Mouse (Mus musculus): ENCODE results near the gene Dek.

The Dek gene

DNA sequence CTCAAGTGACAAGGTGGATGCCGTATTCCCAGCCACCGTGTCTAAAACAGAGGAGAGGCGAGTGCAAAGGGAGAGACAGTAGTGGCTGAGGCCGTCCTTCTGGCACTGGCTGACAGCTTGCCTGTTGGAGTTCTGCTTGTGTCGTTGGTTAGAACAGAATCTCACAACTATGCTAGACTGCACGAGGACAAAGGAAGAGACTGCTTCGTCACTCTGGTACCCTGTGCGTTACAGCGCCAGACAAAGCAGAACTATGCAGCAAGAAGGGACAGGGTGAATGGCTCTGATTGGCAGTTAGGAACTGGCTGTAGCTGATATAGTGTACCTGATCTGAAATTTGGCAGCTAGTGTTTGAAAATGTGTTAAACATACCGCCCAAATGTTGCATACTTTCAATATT, 52.0 kb downstream of the Dek start:
- DNase-seq (ENCODE audit: low spot score), result no peak

DNA sequence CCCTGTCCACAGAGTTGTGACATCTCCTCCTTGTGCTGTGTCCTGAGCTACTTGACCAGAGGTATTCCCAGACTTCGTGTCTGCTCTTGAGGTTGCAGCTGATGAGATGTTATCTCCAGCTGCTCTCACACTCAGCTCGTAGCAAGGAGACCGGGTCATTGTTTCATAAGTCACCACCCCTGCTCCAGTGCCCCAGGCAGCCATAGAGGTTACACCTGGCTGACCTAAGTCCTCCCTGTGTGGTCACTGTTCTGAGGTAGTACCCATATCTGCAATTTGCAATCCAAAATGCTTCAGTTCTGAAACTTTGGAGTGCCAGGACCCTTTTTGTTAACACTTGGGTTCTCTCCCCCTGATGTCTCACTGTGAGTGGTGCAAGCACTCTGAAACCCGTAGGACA, 56.0 kb downstream of the Dek start:
- no peak for DNase-seq (ENCODE audit: low spot score)

DNA sequence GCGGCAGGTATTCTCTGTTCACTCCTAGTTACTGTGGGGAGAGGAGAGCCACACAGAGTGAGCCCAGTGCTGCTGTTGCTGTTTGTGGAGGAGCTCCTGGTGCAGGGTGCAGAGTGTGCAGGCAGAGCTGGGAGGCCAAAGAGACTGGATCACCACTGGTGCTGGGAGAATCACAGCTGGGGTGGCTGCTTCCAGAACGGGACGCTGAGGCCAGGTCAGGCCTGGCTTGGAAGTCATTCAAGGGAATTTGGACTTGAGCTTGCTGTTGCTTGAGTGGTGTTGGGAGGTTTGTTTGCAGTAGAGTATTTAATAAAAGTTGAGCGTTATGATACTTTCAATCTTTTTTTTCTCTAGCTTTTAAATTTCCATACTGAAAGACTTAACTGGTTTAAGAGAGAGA, 58.0 kb downstream of the Dek start:
- no peak for DNase-seq (ENCODE audit: low spot score)

DNA sequence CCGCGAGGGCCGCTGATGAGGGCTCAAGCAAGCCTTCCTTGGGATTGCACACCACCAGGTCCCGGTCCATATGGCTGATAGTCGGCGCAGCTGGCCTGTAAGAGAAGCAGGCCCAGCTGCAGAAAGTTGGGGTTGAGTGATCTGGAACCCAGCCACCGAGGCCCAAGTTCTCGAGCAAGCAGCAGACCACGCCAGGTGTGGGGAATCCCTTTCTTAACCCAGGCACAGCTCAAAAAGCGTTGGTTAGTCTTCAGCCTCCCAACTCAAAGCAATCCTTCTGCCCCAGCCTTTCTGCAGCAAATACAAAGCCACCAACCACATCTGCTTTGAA, 61.4 kb downstream of the Dek start, which contains the start of gene Tpmt:
Gene Tpmt (minus strand): TSS at position 121 of the 331 bp plus-strand sequence.
- no peak for DNase-seq (ENCODE audit: low spot score)

DNA sequence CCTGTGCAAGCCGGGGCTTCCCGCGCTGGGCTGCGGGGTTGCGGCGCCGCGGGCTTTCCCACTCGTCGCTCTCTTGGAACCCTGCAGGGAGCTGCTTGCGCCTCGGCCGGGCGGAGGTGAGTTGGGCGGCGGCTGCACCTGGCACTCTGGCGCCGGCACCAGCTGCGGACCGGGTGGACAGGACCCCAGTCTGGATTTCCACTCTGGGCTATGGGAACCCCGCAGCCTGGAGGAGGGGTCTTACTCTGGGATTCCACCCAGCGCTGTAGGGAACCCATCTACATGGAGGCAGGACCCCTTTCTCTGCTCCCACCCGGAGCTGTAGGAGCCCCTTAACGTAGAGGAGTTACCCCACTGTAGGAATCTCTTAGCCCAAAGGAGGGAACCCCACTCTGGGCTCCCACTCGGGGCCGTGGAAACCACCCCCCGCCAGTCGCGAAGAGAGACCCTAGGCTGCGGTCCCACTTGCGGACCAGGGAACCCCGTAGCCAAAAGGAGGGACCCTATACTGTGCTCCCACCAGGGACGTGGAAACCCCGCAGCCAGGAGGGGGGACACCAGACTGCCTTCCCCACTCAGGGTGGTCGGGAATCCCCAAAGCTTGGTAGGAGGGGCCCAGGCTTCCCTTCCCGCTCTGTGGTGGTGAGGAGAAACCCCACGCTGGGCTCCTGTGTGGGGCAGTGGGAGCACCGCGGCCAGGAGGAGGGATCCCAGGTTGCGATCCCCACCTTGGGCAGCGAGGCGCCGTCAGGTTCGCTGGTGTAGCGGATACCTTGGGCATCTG, 62.0 kb downstream of the Dek start:
- DNase-seq (ENCODE audit: low spot score), result peak; percentile 13

DNA sequence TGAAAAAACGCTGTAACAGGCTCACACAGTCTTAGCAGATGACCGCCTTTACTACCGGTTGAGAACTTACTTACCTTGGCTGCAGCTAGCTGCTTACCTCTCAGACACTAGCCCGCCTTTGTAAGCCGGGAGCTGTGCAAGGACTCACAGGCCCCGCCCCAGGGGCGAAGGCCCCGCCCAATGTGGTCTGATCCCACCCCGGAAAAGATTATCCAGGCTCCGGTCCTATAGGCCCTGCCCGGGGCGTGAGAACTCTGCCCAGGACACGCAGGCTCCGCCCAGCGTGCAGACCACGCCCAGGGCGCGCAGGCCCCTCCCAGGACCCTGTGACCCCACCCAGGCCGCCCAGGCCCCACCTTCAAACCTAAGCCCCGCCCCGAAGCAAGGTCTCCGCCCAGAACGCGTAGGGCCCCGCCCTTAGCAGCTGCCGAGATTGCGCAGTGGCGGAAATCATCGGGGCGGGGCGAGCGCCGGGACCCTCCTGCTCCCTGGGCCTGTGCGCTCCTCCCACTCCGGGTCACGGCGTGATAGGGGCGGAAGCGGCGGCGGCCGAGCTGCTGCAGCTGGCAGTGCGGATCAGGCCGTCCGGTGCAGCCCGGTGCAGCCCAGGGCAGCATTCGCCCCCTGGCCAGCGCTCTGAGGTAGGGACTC, 62.8 kb downstream of the Dek start, which contains the start of gene Kdm1b:
Gene Kdm1b (plus strand): TSS at position 470 of the 651 bp plus-strand sequence.
- peak; percentile 100 for DNase-seq (ENCODE audit: low spot score)

DNA sequence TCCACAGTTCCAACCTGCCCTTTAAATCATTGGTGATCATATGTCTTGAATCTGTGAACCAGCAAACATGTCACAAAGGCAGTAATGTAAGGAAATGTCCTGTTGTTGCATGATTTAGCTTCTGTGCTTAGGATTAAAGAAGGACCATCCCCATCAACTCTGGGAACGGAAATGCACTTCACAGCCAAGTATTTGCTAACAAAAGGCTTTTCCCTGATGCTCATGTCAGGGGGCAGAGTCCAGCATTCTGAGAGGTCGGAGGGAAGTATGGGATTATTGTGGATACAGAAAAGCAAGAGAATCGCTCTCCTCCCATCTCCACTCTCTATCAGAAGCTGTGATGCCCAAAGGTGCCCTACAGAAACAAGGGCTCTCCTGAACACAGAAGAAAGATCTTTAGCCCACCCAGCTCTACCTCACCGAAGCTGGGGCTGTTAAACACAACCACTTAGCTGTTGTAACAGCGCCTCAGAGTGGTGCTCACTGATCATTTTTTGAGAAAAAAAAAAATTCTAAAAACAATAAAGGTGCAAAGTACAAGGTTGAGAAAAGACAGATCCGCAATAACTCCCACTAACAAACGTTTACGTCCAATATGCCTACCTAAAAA, 63.9 kb downstream of the Dek start:
- DNase-seq (ENCODE audit: low spot score), result no peak

DNA sequence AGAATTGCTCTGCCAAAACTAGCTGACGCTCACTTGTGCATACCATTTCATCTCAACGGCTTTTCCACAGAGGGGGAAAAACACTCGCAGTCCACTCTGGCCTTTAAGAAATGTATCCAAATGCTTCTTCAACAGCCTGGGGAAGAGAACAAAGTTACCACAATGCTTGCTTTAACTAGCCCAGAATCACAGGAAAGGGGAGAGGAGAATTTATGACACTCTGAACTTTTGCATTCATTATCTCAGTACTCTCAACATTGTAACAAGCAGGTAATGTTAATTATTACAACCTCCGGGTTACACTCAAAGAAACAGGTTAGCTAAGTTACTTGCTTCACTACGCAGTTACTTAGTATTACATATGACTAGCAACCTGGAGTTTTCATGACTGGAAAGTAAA, 65.9 kb downstream of the Dek start:
- no peak for DNase-seq (ENCODE audit: low spot score)

DNA sequence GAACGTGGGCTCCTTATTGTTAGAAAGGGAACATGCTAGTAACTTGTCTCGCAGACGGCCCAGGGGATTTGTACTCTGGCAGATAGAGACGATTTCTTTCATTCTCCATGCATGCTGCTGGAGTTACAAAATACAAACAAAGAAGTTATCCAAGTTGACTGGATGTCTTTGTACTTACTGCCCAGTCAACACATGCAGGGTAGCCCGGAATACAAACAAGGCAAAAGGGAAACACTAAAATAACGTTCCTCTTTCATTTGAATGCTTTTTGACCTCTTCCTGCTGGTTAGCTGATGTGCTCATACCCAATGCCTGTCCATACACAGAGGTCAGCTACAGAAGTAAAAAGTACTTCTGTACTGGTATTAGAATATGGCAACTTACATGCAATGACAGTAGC, 68.1 kb downstream of the Dek start:
- DNase-seq (ENCODE audit: low spot score), result no peak

Data from ovary, postnatal 14 days (tissue).